Mouse (Mus musculus) brain, adult 2 months (tissue): ENCODE results near the gene Acvr2a.
"Not testable (repeated sequence)": the region's sequence is repeated elsewhere in the genome, so short reads cannot be mapped to it uniquely, and the experiment has no call there.

ENCODE experiments used
- DNase-seq: peaks from one replicate; pipeline ENCODE4 v3.0.0; 2011; ENCODE audit warnings: low read depth, low spot score

Gene Acvr2a

DNA sequence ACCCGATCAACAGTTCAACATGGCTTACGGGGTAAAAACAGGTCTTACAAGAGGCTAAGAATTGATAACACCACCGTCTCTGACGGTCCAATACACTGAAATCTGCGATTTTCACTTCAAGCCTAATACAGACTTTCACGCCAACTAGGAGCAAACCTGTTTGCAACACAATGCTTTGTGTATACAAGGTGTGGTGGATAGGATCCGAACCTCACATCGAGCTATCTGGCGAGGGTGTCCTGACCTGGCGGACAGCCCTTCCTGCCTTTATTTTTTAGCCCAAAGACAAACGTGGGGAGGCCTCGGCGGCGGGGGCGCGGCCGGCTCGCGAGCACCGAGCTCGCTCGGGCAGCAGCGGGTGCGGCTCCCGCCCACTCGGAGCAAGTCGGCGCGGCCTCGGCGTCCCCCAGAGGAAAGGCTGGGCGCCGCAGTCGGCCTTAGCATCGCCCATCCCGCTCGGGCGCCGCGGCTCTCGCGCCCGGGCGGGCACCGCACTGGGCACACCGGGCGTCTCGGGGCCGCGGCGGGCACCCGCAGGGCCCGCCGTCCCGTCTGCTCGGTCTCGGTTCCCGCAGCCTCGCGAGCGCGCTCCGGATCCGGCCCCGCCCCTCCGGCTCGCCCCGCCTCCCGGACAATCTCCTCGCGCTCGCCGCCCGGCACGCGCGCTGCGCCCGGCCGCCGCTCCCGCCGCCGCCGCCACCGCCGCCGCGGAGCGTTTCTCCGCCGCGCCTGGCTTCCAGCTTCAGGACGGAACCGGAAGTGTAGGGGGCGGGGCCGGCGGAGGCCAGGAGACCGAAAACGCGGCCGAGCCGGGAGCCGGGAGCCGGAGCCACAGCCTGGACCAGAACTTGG is at the start of gene Acvr2a:
Acvr2a (plus strand) TSS at position 739 of the 852 bp plus-strand sequence.
- DNase-seq, result peak; percentile 95

DNA sequence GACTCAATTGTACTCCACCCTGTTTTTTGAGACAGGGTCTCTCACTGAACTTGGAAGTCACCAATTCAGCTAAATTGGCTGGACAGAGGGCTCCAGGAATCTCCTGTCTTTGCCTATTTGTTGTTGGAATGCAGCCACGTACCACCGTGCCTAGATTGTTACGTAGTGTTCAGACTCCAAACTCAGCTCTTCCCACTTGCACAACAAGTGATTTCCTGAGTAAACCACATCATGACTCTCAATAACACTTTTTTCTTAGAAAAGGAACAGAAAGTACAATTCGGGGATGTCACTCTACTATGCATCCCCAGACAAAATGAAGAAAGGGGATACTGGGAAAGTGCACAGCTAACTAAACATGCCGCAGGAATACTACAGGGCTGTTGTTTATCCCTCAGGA is 47.4 kb upstream of the Acvr2a start:
- DNase-seq, result no peak

DNA sequence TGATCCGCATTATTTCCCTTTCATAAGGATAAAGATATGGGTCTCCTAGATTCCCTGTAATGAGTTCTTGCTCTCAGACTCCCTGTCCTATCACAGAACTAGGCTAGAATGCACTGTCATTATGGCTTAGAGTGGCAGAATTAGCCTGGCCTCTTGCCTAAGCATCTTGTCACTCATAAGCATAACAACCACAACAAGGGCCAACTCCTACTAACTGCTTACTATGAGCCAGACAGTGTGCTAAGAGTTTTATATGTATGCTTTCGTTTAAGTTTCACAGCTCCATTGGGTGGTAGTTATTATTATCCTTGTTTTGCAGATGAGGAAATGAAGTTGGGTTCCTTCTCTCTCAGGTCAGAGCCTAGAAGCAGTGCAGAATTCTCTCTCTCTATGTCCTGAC is 46.1 kb upstream of the Acvr2a start:
- DNase-seq, result peak; percentile 68

DNA sequence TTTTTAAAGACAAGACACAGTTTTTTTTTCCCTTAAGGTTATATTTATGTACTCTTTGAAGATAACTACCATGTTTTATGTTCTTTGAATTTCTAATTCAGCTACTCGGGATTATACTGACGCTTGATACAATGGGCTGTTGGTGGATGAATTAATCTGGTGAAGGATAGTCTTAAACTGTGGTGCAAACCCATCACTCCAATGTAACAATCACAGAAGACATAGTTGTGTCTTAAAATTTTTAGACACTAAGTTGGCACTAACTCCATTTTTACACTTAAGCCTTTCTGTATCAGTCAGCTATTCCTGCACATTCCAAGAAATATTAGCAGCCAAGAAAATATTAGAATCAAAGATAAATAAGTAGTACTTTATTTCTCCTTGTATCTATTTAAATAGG is 45.7 kb upstream of the Acvr2a start:
- DNase-seq, result no peak

DNA sequence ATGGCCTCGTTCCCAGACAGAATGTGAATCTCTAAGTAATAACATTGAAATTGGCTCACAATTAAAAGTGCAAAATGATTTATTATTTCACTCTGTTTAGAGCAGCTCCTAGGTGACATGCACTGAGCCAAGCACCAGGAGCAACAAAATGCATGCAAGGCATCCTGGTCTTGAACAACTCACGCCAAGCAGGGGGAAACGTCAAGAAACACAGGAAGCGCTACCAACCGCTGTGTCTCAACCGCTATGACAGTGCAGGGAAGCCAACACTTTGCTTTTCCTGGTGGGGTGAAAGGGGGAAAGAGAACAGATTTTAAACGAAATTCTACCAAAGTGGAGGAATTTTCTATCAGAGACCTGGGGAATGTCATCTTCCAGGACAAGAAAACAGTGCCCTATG is 43.8 kb upstream of the Acvr2a start:
- DNase-seq, result no peak

DNA sequence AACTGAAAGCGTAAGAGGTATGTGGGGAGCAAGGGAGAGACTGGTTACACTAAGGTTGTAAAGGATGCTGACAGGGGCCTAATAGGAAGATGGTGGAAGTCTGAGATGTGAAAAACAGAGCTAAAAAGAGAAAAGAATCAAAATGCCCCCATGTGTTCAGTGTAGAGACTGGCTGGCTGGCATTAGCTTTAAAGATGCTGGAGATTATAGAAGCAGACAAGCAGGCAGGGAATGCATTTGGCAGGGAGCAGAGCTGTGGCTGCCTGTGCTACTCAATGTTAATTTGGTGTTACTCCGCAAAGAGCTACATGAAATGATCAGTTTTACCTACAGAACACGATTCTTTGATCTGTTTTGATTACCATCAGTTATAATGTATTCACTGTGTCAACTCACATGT is 43.3 kb upstream of the Acvr2a start:
- DNase-seq, result no peak

DNA sequence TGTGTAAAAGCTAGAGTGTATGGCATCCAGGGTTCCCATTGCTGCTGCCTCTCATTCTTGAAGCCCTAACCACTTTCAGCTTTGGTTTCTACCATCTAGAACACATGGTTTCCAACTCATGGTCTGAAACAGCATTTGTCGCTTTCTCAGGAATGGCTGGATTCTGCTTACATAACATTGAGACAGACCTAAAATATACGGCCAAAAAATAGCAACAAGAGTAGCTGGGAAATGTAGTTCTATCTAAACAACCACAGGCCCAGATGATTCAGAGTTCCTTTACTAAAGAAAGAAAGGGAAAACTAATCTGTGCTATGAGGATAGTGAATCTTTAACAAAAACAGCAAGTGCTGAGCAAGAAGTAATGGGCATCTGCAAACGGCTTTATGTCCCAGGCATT is 38.6 kb upstream of the Acvr2a start:
- DNase-seq, result peak; percentile 62

DNA sequence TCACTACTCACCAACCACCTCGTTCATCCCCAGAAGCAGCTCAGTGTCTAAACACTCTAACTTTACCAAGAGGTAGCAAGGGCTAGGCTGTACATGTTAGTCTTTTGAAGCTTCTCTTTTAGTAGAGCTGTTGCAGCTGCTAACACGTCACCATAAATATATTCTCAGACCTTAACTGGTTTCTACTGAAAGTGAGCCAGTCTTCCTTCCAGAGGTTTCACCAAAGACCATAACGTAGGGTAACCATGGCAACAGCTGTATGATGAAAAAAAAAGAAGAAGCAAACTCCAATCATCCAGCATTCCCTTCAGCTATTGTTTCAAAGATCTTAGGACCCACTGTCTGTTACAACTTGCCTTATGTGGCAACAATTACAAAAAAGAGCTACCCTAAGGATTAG is 25.0 kb upstream of the Acvr2a start:
- no peak for DNase-seq

DNA sequence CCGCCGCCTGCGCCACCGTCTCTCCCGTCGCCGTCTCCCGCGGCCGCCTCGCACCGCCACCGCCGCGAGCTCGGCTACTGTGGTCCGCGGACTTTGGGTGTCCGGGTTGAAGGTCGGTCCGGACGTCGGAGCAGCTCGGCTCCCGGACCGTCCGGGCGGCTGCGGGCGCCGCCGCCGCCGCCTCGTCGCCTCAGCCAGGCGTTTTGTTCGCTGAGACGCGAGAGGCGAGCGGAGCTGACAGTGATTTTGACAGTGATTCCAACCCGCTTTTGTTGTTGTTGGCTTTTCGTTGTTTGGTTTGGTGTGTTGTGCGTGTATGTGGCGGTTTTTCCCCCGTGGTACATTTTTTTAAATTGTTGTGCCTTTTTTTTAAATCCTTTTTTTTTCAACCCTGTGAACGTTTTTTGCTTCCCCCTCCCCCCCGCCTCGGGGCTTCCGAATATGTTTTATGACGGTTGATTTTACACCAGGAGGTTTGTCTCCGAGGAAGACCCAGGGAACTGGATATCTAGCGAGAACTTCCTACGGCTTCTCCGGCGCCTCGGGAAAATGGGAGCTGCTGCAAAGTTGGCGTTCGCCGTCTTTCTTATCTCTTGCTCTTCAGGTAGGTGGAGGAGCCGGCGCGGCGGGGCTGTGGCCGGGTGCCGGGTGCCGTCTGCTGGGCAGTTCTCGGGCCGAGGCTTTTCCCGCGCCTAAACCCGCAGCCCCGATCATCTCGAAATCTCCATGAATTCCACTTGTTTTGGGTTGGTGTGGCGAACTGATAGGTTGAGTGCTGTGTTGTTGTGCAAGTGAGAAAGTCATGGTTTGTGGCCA is 522 bp downstream of the Acvr2a start:
- DNase-seq, result peak; percentile 64

DNA sequence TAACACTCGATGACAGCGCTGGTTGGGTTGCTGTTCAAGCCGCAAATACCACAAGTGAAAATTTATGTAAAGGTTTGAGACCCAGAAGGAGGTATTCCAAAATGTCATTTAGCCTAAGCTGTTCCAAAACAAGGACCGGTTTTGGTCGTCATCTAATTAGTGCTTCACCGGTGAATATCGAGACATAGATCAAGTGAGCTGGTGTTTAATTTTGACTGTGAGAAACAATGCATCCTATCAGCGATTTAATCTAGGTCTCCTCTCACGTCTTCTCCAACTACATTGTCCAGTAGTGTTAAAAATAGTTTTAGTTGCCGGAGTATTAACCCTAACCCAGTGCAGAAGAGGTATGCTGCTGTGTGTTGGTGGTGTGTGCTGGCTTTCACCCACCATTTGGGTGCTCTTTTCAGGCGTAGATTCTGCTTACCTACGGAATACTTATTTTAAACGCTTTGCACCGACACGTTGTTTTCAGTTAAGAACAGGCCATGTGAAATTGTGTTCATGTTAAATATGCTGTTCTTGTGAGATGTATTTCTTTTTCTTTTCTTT is 1.2 kb downstream of the Acvr2a start:
- peak; percentile 36 for DNase-seq

DNA sequence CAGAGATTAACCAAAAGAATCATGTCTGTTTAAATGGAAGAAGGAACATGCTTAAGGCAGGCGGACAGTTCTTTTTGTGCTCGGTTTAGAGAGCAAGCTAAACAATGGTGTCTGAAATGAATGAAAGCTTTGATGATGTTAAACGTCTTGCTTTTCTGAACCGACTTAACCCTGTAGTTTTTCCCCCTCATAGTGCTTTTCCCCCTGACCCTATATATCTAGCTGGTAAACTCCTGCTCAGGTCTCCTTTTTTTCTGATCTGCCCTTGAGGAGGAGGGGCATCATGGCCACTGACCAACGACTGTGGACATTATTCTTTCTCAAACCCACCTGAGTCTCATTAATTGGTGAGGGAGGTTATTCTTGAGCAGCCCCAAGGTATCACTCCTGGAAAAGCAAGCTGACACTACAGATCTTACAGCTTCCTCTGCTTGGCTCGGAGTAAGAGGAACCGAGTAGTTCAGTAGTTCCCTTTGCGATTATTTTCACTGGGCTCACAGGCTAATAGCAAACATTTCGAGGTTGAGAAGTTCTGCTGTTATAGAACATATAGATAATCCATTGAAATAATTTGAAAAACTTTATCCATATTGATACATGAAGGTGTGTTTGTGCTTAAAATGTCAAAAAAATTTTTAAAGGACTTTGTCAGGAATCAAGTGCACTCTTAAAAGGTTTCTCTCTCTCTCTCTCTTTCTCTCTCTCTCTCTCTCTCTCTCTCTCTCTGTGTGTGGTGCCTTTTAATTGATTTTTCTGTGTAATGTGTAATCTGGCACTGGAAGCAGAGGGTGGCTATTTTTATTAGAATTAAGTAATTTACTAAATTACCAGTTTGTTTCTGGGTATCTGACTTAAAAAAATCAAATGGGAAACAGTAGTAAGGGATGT is 2.5 kb downstream of the Acvr2a start:
- peak; percentile 36 for DNase-seq

DNA sequence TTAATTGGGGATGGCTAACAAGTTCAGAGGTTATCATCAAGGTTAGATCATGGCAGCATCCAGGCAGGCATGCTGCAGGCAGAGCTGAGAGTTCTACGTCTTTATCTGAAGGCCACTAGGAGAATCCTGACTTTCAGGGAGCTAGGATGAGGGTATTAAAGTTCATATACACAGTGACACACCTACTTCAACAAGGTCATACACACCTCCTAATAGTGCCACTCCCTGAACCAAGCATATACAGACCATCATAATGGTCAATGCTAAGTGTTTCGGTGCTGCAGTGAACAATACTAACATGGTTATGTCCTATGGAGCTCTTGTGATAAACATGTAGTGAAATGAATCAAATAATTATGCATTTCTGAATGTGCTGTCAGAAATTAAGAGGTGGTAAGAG is 12.0 kb downstream of the Acvr2a start:
- DNase-seq, result no peak

DNA sequence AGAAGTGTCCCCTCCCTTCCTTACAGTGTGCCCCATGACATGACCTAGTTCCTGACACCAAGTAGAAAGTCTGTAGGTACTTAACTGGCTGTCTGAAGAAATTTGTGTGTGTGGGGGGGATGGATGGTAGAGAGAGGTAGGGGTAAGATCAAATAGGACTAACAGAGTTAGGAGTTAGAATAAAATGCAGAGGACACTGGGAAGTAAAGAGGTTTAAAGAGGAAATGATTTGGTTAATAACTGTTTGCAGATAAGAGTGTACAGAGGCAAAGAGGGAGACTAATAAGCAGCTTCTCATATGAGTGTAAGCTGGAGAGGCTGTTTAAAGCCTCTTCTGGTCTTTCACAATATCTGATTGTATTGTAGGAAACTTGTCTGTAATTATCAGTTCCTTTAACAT is 12.5 kb downstream of the Acvr2a start:
- DNase-seq, result no peak

DNA sequence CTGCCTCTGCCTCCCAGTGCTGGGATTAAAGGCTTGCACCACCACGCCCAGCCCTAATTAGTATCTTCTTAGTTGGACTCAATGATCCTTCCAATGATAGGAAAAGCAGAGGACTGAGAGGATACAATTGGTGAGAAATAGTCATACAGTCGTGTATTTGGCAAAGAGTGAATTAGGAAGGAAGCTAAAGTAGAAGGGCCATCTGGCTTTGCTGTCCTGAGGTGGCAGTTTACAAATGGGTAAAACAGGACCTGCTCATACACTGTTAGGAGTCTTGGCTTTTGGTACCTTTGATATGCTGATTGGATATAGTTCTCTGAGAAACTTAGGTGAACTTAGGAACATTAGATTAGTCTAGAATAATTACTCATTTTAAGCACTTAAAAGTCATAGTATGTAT is 16.6 kb downstream of the Acvr2a start:
- DNase-seq, result peak; percentile 57

DNA sequence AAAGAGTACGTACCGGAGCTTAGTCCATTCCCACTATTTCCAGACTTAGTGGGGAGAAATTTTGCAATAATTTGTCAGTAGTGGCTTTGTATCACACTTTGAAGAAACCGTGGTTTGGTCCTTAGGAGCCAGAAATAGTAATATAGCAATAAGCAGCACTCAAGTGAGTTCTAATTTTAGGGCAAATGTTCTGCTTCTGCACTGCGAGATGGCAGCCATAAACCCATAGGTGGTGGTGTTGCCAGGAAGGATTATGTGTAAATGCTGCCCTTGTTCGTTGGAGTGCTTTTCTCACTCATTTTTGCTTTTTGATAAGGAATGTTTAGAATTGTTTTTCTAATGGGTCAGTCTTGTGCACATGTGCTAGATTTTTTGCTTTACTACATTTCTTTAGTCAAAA is 18.4 kb downstream of the Acvr2a start:
- DNase-seq, result no peak

DNA sequence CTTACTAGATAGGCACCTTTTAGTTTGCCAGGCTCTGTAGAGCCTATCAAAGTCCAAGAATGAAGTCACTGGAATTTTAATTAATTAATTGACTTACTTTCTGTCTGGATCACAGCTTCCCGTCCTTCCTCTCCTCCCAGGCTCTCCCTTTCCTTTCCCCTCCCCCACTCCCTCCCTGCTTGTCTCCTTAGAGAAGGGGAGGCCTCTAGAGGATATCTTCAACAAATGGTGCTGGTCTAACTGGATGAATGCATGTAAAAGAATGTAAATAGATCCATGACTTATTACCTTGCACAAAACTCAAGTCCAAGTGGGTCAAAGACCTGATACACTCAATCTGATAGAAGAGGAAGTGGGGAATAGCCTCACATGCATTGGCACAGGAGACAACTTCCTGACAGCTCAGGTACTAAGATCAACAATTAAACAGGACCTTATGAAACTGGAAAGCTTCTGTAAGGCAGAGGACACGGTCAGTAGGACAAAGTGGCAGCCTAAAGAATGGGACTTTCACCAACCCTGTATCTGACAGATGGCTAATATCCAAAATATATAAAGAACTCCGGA is 20.1 kb downstream of the Acvr2a start:
- no peak for DNase-seq

DNA sequence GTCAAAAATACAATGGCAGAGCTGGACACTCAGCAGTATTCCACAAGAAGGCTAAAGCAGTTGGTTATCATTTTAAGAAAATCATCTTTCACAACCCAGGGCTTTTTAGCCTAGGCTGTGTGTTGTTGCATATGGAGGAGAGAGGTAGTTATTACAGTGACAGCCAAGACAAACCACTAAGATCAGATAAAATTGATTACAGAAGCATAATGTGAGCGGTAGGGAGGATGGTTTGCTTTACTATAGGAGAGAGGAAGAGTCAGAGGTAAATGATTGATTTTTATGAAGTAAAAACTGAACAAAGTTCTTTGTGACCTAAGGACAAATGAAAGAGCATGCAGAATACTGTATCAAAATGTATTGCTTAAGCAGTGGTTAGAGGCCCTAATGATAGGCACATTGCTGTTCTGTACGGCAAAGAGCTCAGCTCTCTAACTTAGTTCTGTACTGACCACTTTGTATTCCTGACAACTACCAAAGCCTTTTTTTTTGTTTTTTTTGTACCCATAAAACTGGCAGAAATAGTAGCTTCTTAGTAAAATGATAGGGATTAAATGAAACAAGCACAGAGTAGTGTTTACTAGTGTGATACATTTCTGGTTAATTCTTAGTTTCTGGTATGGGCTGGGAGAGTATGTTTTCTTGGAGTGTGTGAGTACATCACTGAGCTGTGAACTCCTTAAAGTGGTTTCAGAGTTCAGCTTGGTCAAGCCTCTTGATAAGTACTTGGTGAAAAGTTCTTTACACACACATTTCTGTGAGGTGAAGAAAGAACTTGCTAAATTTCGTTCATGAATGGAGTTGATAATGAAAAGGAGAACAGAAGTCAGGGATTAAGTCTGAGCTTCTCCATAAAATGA is 27.9 kb downstream of the Acvr2a start:
- DNase-seq, result no peak

DNA sequence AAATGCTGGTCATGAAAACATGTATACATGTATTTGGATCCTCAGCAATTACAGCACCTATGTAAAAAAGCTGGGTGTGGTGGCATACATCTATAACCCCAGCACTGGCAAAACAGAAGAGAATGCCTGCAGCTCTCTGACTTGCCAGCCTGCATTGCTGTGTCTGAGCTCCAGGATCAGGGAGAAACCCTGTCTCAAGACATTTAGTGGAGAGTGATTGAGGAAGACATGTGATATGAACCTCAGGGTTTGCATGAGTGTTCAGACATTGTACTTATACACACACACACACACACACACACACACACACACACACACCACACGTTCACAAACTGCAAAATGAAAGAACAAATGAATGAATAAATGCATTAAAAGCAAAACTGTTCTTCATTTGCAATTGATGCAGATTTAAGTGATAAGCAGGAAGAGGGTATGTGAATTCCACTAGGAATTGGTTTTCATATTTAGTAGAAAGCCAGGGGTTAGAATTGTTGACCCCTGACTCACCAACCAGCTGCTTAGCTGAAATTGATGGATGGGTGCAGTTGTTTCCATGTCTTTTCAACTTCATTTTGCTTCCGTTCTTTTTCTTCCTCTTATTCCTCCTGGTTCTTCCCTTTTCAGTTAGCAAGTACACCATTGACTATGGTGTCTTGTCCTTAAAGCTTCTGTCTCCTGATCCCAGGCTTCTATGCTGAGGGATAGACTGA is 32.9 kb downstream of the Acvr2a start:
- DNase-seq, result no peak

DNA sequence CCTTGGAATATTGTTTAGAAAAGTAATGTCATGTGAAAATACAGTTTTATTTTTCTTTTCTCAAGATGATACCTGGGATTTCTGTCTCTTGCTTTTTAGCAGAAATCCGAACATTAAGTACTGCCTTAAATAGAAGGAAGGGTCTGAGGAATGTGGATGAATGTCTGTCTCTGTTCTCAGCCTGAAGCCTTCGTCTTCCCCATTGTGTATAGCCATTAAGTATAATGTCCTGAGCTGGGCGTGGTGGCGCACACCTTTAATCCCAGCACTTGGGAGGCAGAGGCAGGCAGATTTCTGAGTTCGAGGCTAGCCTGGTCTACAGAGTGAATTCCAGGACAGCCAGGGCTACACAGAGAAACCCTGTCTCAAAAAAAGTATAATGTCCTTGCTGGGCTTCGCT is 51.7 kb downstream of the Acvr2a start:
- DNase-seq, result not testable (repeated sequence)
